Comparison of ENCODE assay signal across 26 mouse cellular contexts in genomic region chr3:129434056-129434455, GRCm38 (mm10).
DNase-seq lines count a peak whose midpoint lies in the region; ATAC-seq and TF ChIP-seq lines count a peak whose summit lies in the region.
"Had no signal": no experiment of that assay in that cellular context is flagged by ENCODE, and none has a peak within 500 bp of the region (broad histone marks: within the 10 kb centered on the region; RNA-seq: fewer than 3 reads in every experiment).

No protein-coding gene starts in this region.

- H3K9ac ChIP-seq in heart, embryonic 15.5 days, result no peak overlapping the region
- no peak overlapping the region for H3K9ac ChIP-seq in lung, embryonic 14.5 days
- no peak overlapping the region for H3K9ac ChIP-seq in midbrain, embryonic 16.5 days (ENCODE audit: low read depth, low read length)
- H3K9ac ChIP-seq: forebrain, embryonic 12.5 days; forebrain, postnatal 0 days; hindbrain, embryonic 13.5 days; kidney, embryonic 15.5 days; limb, embryonic 15.5 days; liver, embryonic 15.5 days had no signal

- H3K36me3 ChIP-seq in heart, embryonic 15.5 days, result no peaks in the 10 kb centered on the region
- no peaks in the 10 kb centered on the region for H3K36me3 ChIP-seq in lung, embryonic 14.5 days (ENCODE audit: insufficient read depth)
- no peaks in the 10 kb centered on the region for H3K36me3 ChIP-seq in midbrain, embryonic 10.5 days
- no peaks in the 10 kb centered on the region for H3K36me3 ChIP-seq in midbrain, embryonic 16.5 days (ENCODE audit: control insufficient read depth, insufficient read depth, low read length)
- H3K36me3 ChIP-seq: forebrain, embryonic 12.5 days; heart, embryonic 10.5 days; hindbrain, embryonic 13.5 days; kidney, embryonic 15.5 days; limb, embryonic 10.5 days; limb, embryonic 15.5 days; liver, embryonic 15.5 days had no signal

- 53% methylated on average over 11 of the region's 11 CpGs for WGBS in heart, embryonic 15.5 days
- 65% methylated on average over 11 of the region's 11 CpGs for WGBS in lung, embryonic 14.5 days
- 64% methylated on average over 11 of the region's 11 CpGs for WGBS in midbrain, embryonic 10.5 days
- WGBS in midbrain, embryonic 16.5 days, result 66% methylated on average over 11 of the region's 11 CpGs

- no peak for DNase-seq in heart, adult 8-10 months (ENCODE audit: low spot score)
- no peak for DNase-seq in lung, embryonic 14.5 days
- no peak for DNase-seq in lung, postnatal 14 days
- DNase-seq in A20 (ENCODE audit: low read depth, low spot score), result peak; percentile 6
- peak; percentile 76 for DNase-seq in R1 (ENCODE audit: low read depth, low spot score)
- no peak for DNase-seq in midbrain, embryonic 10.5 days (ENCODE audit: low spot score)
- DNase-seq: adrenal gland, postnatal 14 days; cerebellum, adult 11-12 months; forebrain, postnatal 0 days; heart, postnatal 4 days; kidney, adult 11 months; layer of hippocampus, postnatal 36 days; midbrain, embryonic 14.5 days; right cerebral cortex, postnatal 25 days; thymus, adult 18-20 months; thymus, postnatal 36 days had no signal

- 0 out of 2 replicates have a peak, but pooled peaks have one; percentile 35 for ATAC-seq in heart, embryonic 15.5 days (replicated peaks; ENCODE audit: insufficient number of reproducible peaks, insufficient read depth, low FRiP score, low read depth)
- ATAC-seq in lung, embryonic 14.5 days (ENCODE audit: insufficient read depth), result no peak
- no peak for ATAC-seq in midbrain, embryonic 16.5 days
- ATAC-seq: CD4-positive, CD25-positive, alpha-beta regulatory T cell, adult 4 months; forebrain, postnatal 0 days had no signal

- peaks cover 2% of the 10 kb centered on the region; the same call in 1 of the 2 replicates for H3K4me1 ChIP-seq in heart, embryonic 15.5 days (replicated peaks)
- no peaks in the 10 kb centered on the region for H3K4me1 ChIP-seq in lung, embryonic 14.5 days (ENCODE audit: insufficient read depth)
- peaks cover 3% of the 10 kb centered on the region; the same call in 1 of the 2 replicates for H3K4me1 ChIP-seq in midbrain, embryonic 10.5 days
- H3K4me1 ChIP-seq in midbrain, embryonic 16.5 days (ENCODE audit: control insufficient read depth, insufficient read depth, low read length), result peaks cover 2% of the 10 kb centered on the region; the same call in 1 of the 2 replicates
- H3K4me1 ChIP-seq: heart, embryonic 10.5 days; kidney, embryonic 15.5 days; limb, embryonic 10.5 days; limb, embryonic 15.5 days; liver, embryonic 15.5 days had no signal

- no peaks in the 10 kb centered on the region for H3K27me3 ChIP-seq in heart, embryonic 15.5 days
- no peaks in the 10 kb centered on the region for H3K27me3 ChIP-seq in lung, embryonic 14.5 days (ENCODE audit: insufficient read depth, low read length)
- H3K27me3 ChIP-seq in midbrain, embryonic 10.5 days (ENCODE audit: low read depth, poor library complexity, severe bottlenecking), result no peaks in the 10 kb centered on the region
- H3K27me3 ChIP-seq in midbrain, embryonic 16.5 days (ENCODE audit: control insufficient read depth, insufficient read depth, low read depth, low read length), result no peaks in the 10 kb centered on the region
- H3K27me3 ChIP-seq: forebrain, embryonic 12.5 days; hindbrain, embryonic 13.5 days; kidney, embryonic 15.5 days; limb, embryonic 15.5 days; liver, embryonic 15.5 days had no signal

- no peak overlapping the region for H3K4me2 ChIP-seq in heart, embryonic 15.5 days
- H3K4me2 ChIP-seq in lung, embryonic 14.5 days, result no peak overlapping the region
- no peak overlapping the region for H3K4me2 ChIP-seq in midbrain, embryonic 16.5 days (ENCODE audit: low read length)
- H3K4me2 ChIP-seq: forebrain, embryonic 12.5 days; hindbrain, embryonic 13.5 days; kidney, embryonic 15.5 days; limb, embryonic 15.5 days; liver, embryonic 15.5 days had no signal

- no peaks in the 10 kb centered on the region for H3K9me3 ChIP-seq in heart, embryonic 15.5 days (replicated peaks)
- H3K9me3 ChIP-seq in lung, embryonic 14.5 days (ENCODE audit: low read depth, low read length), result no peaks in the 10 kb centered on the region
- H3K9me3 ChIP-seq in midbrain, embryonic 10.5 days (replicated peaks), result no peaks in the 10 kb centered on the region; the same call in 1 of the 2 replicates
- peaks cover 5% of the 10 kb centered on the region; the same call in 1 of the 2 replicates for H3K9me3 ChIP-seq in midbrain, embryonic 16.5 days (replicated peaks; ENCODE audit: control insufficient read depth, low read length, poor library complexity, severe bottlenecking)
- H3K9me3 ChIP-seq: forebrain, embryonic 12.5 days; heart, embryonic 10.5 days; hindbrain, embryonic 13.5 days; kidney, embryonic 15.5 days; limb, embryonic 10.5 days; limb, embryonic 15.5 days; liver, embryonic 15.5 days had no signal

- no peak overlapping the region for H3K4me3 ChIP-seq in heart, embryonic 15.5 days
- no peak overlapping the region for H3K4me3 ChIP-seq in lung, embryonic 14.5 days (ENCODE audit: low read depth, low read length)
- H3K4me3 ChIP-seq in midbrain, embryonic 10.5 days, result no peak overlapping the region
- H3K4me3 ChIP-seq in midbrain, embryonic 16.5 days (ENCODE audit: low read depth, low read length), result no peak overlapping the region
- H3K4me3 ChIP-seq: forebrain, embryonic 12.5 days; heart, embryonic 10.5 days; hindbrain, embryonic 13.5 days; kidney, embryonic 15.5 days; limb, embryonic 10.5 days; limb, embryonic 15.5 days; liver, embryonic 15.5 days had no signal

- TF ChIP-seq CTCF in lung, embryonic 14.5 days (IDR thresholded peaks at IDR 0.05; ENCODE audit: low read depth), result peak; percentile 18; the same call in 1 of the 2 replicates

- no peak overlapping the region for H3K27ac ChIP-seq in heart, embryonic 15.5 days
- H3K27ac ChIP-seq in lung, embryonic 14.5 days (ENCODE audit: low read depth), result no peak overlapping the region
- H3K27ac ChIP-seq in midbrain, embryonic 10.5 days (replicated peaks), result no peak overlapping the region
- H3K27ac ChIP-seq in midbrain, embryonic 16.5 days (ENCODE audit: low read length), result no peak overlapping the region
- H3K27ac ChIP-seq: forebrain, embryonic 12.5 days; heart, embryonic 10.5 days; hindbrain, embryonic 13.5 days; kidney, embryonic 15.5 days; limb, embryonic 10.5 days; limb, embryonic 15.5 days; liver, embryonic 15.5 days had no signal

Comparison
In these comparisons a context has a peak if more than half of its experiments do, and no peak if none do; other contexts are left out.
1. DNase-seq: peak in A20 (single experiment) and R1 (single experiment); none in heart, adult 8-10 months (single experiment), lung, embryonic 14.5 days (single experiment), lung, postnatal 14 days (single experiment) and midbrain, embryonic 10.5 days (single experiment).